Mouse (Mus musculus) bone marrow, adult 2 months (tissue): ENCODE results near the gene Cdkn2d.

ENCODE experiments used
- CTCF ChIP-seq: fragments of 200-500 bp; IDR thresholded peaks from 2 replicates; pipeline ENCODE4 v1.5.1; 2011; ENCODE audit warnings: low read length, control low read depth; ENCODE audit not compliant: control insufficient read depth, insufficient read depth
- POLR2A ChIP-seq: fragments of 200-500 bp; IDR thresholded peaks from 2 replicates; pipeline ENCODE4 v1.6.1; 2011; ENCODE audit warnings: low read depth, mild to moderate bottlenecking, control low read depth, low read length, borderline replicate concordance; ENCODE audit not compliant: control insufficient read depth

- TF ChIP-seq CTCF = no peak
- TF ChIP-seq POLR2A = peak; percentile 67
These were observed 3.4 kb downstream of the Cdkn2d start, which contains the start of gene Kri1 for GRCm38 (mm10) chr9:21287571-21288402.
